In genomic region chr1:121350616-121351015, GRCm38 (mm10) we compare ENCODE assay signal across 23 mouse cellular contexts.
"Had no signal": no experiment of that assay in that cellular context is flagged by ENCODE, and none has a peak within 500 bp of the region (broad histone marks: within the 10 kb centered on the region; RNA-seq: fewer than 3 reads in every experiment).

No protein-coding gene starts in this region.

- H3K36me3 ChIP-seq: liver, embryonic 12.5 days; liver, embryonic 15.5 days; neural tube, embryonic 12.5 days; neural tube, embryonic 15.5 days had no signal

- DNase-seq: kidney, adult 18-20 months; kidney, adult 9 months; kidney, postnatal 25 days; layer of hippocampus, adult 9-11 months; layer of hippocampus, postnatal 36 days; lung, adult 2 months; lung, postnatal 4 days; midbrain, embryonic 14.5 days; right cerebral cortex, adult 18-20 months; right cerebral cortex, postnatal 14 days; right cerebral cortex, postnatal 4 days; spleen, adult 18-20 months; thymus, postnatal 36 days had no signal

- H3K9me3 ChIP-seq: liver, embryonic 12.5 days; liver, embryonic 15.5 days; neural tube, embryonic 15.5 days had no signal

- H3K4me1 ChIP-seq: liver, embryonic 12.5 days; liver, embryonic 15.5 days; neural tube, embryonic 12.5 days; neural tube, embryonic 15.5 days had no signal

- H3K4me2 ChIP-seq: liver, embryonic 12.5 days; liver, embryonic 15.5 days; midbrain, embryonic 11.5 days; neural tube, embryonic 12.5 days; neural tube, embryonic 15.5 days had no signal

- H3K27ac ChIP-seq: kidney, postnatal 0 days; layer of hippocampus, adult 2 months; left cerebral cortex, adult 2 months; liver, embryonic 12.5 days; liver, embryonic 15.5 days; neural tube, embryonic 12.5 days; neural tube, embryonic 15.5 days had no signal

- H3K4me3 ChIP-seq: layer of hippocampus, adult 2 months; left cerebral cortex, adult 2 months; liver, embryonic 12.5 days; liver, embryonic 15.5 days; neural tube, embryonic 12.5 days; neural tube, embryonic 15.5 days had no signal

- H3K9ac ChIP-seq: liver, embryonic 12.5 days; liver, embryonic 15.5 days; neural tube, embryonic 12.5 days; neural tube, embryonic 15.5 days had no signal

- ATAC-seq: inflammation-experienced regulatory T-cells, adult 6 months; intestine, embryonic 16.5 days; liver, embryonic 12.5 days had no signal

- H3K27me3 ChIP-seq: liver, embryonic 12.5 days; liver, embryonic 15.5 days; neural tube, embryonic 12.5 days; neural tube, embryonic 15.5 days had no signal
